Mouse (Mus musculus): ENCODE measurements around the gene Apobec2. TPM values are rescaled to one million over a fixed set of nuclear protein-coding genes. Genes with fewer than 3 reads are reported as not detected.

The Apobec2 gene
- total and polyA plus RNA-seq, 3 experiments: 0.21 to 0.70 TPM; not detected in 1

DNA sequence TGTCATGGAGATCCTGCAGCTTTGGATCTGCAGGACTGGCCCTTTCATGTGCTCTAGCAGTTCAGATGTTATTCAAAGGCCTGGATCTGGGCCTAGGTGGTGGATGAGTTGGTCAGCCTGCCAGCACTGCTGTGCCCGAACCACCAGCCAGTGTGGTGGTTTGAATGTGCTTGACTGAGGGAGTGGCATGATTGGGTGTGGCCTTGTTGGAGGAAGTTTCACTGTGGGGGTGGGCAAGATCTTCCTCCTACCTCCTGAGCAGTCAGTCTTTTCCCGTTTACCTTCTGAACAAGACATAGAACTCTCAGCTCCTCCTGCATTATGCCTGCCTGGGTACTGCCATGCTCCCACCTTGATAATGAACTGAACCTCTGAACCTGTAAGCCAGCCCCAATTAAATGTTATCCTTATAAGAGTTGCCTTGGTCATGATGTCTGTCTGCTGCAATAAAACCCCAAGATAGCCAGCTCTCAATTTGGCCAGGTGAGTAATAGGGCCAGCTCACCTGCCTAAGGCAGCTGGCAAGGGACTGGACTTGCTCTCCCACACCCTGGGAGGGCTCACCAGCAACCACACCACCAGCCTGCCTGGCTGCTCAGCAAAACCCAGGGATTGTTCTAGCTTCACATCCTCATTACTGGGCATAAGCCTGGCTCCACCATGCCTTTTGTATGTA is 46.8 kb downstream of the Apobec2 start:
- Histone ChIP-seq H3K9me3 (replicated peaks; ENCODE audit: low read length) (no peaks in the 10 kb centered on the region), H3K27ac (ENCODE audit: insufficient read depth, low read depth) (no peak overlapping the region), H3K4me3 (replicated peaks in 1 of 3; ENCODE audit: low read depth in 2 of 3, low read length in 2 of 3, poor library complexity in 1 of 3) (no peak overlapping the region), H3K36me3 (replicated peaks in 1 of 2; ENCODE audit: control insufficient read depth in 1 of 2, insufficient read depth in 1 of 2, low read length in 1 of 2) (peaks cover 35 to 52% of the 10 kb centered on the region in 2 experiments), H3K79me2 (replicated peaks; ENCODE audit: control insufficient read depth, extremely low read depth, insufficient read depth, poor library complexity, severe bottlenecking) (no peaks in the 10 kb centered on the region), H3K4me2 (ENCODE audit: insufficient read depth, low read depth, poor library complexity, severe bottlenecking) (no peak overlapping the region), H3K27me3 (replicated peaks) (no peaks in the 10 kb centered on the region), H3K4me1 (ENCODE audit: control insufficient read depth in 1 of 2, insufficient read depth in 2 of 2) (peaks cover 0 to 11% of the 10 kb centered on the region in 2 experiments; a peak in 2 of 4 replicates), H3K9ac (ENCODE audit: insufficient read depth, low read depth) (no peak overlapping the region)
- dilution Hi-C loops (cut with MboI; ENCODE audit: extremely low pct_ligation_motif_present, extremely low pct_unique_long_range_greater_than_20kb, low sequenced_read_pairs) (no loop called here), in situ Hi-C loops (cut with MboI; ENCODE audit: low pct_ligation_motif_present, low pct_unique_long_range_greater_than_20kb, low sequenced_read_pairs) (no loop called here)
- TF ChIP-seq POLR2AphosphoS2 (IDR thresholded peaks at IDR 0.05; ENCODE audit: low read depth, low read length) (peak; percentile 75; the same call in 1 of the 2 replicates), NRF1 (IDR thresholded peaks at IDR 0.05; ENCODE audit: low read depth, low read length) (no peak), SMC3 (IDR thresholded peaks at IDR 0.05; ENCODE audit: low read depth, low read length) (no peak), MXI1 (IDR thresholded peaks at IDR 0.05; ENCODE audit: low read depth, low read length) (no peak), MAZ (IDR thresholded peaks at IDR 0.05; ENCODE audit: low read depth, low read length) (no peak), EP300 (IDR thresholded peaks at IDR 0.05; ENCODE audit: low read length) (no peak)
- DNase-seq (ENCODE audit: extremely low read depth): peak; percentile 16

DNA sequence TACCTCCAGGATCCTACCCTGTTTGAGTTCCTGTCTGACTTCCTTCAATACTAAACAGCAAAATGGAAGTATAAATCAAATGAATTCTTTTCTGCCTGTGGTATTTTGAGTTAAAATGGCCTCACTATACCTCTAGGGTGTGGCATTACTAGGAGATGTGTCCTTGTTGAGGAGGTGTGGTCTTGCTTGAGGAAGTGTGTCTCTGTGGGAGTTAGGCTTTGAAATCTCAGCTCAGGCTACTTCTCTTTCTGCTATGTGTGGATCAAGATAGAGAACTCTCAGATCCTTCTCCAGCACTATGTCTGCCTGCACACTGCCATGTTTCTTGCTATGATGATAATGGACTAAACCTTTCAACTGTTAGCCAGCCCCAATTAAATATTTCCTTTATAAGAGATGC is 53.7 kb downstream of the Apobec2 start:
- peaks cover 5% of the 10 kb centered on the region for H3K27me3 ChIP-seq (replicated peaks)
- dilution Hi-C loops (cut with MboI; ENCODE audit: extremely low pct_ligation_motif_present, extremely low pct_unique_long_range_greater_than_20kb, low sequenced_read_pairs): no loop called here

DNA sequence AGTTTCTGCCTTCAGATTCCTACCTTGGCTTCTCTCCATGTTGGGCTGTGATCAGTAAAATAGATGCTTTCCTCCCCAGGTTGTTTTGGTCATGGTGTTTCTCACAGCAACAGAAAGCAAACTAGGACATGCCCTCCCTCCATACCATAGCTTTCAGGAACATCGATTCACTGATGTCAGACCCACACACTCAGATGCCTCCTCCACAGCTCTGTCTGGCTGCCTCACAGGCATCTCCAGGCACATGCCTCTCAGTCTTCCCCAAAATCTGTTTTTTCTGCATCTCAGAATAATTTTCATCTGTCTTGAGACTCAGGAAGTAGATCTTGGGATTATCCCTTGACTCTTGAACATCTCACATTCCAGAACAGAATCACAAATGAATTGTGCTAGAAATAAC is 56.6 kb downstream of the Apobec2 start:
- no peak overlapping the region for H3K4me3 ChIP-seq (replicated peaks in 1 of 3; ENCODE audit: low read depth in 2 of 3, low read length in 2 of 3, poor library complexity in 1 of 3)
- no peak overlapping the region for H3K4me2 ChIP-seq (ENCODE audit: insufficient read depth, low read depth, poor library complexity, severe bottlenecking)
- peaks cover 6% of the 10 kb centered on the region for H3K9me3 ChIP-seq (replicated peaks; ENCODE audit: low read length)
- in situ Hi-C loops (cut with MboI; ENCODE audit: low pct_ligation_motif_present, low pct_unique_long_range_greater_than_20kb, low sequenced_read_pairs) (no loop called here), dilution Hi-C loops (cut with MboI; ENCODE audit: extremely low pct_ligation_motif_present, extremely low pct_unique_long_range_greater_than_20kb, low sequenced_read_pairs) (no loop called here)
- no peaks in the 10 kb centered on the region for H3K4me1 ChIP-seq (ENCODE audit: control insufficient read depth in 1 of 2, insufficient read depth in 2 of 2)
- no peak overlapping the region for H3K27ac ChIP-seq (ENCODE audit: insufficient read depth, low read depth)
- H3K36me3 ChIP-seq (replicated peaks in 1 of 2; ENCODE audit: control insufficient read depth in 1 of 2, insufficient read depth in 1 of 2, low read length in 1 of 2): no peaks in the 10 kb centered on the region
- DNase-seq (ENCODE audit: extremely low read depth): no peak
- no peaks in the 10 kb centered on the region for H3K79me2 ChIP-seq (replicated peaks; ENCODE audit: control insufficient read depth, extremely low read depth, insufficient read depth, poor library complexity, severe bottlenecking)
- peaks cover 11% of the 10 kb centered on the region for H3K27me3 ChIP-seq (replicated peaks)
- TF ChIP-seq IRF4 (IDR thresholded peaks at IDR 0.05; ENCODE audit: low read depth, low read length): no peak
- H3K9ac ChIP-seq (ENCODE audit: insufficient read depth, low read depth): no peak overlapping the region

More for the DNA sequence above, 53.7 kb downstream of the Apobec2 start:
- DNase-seq (ENCODE audit: extremely low read depth): no peak
- no peak overlapping the region for H3K4me3 ChIP-seq (replicated peaks in 1 of 3; ENCODE audit: low read depth in 2 of 3, low read length in 2 of 3, poor library complexity in 1 of 3)
- H3K9me3 ChIP-seq (replicated peaks; ENCODE audit: low read length): peaks cover 6% of the 10 kb centered on the region
- H3K27ac ChIP-seq (ENCODE audit: insufficient read depth, low read depth): no peak overlapping the region
- TF ChIP-seq MEF2A (IDR thresholded peaks at IDR 0.05; ENCODE audit: borderline replicate concordance, low read depth, low read length): no peak
- TF ChIP-seq CHD2 (IDR thresholded peaks at IDR 0.05; ENCODE audit: low read length): no peak
- no peak for TF ChIP-seq RCOR1 (conservative IDR thresholded peaks at IDR 0.05; ENCODE audit: low read depth, low read length)
- no peak for TF ChIP-seq PAX5 (IDR thresholded peaks at IDR 0.05; ENCODE audit: low read length)
- no peak for TF ChIP-seq SIN3A (IDR thresholded peaks at IDR 0.05; ENCODE audit: low read length)
- TF ChIP-seq SMC3 (IDR thresholded peaks at IDR 0.05; ENCODE audit: low read depth, low read length): no peak
- no peak for TF ChIP-seq JUN (IDR thresholded peaks at IDR 0.05; ENCODE audit: insufficient read depth, low read depth, low read length)
- TF ChIP-seq HCFC1 (IDR thresholded peaks at IDR 0.05; ENCODE audit: low read depth, low read length): no peak
- TF ChIP-seq TCF12 (IDR thresholded peaks at IDR 0.05; ENCODE audit: low read depth, low read length): no peak
- TF ChIP-seq NELFE (IDR thresholded peaks at IDR 0.05; ENCODE audit: low read depth, low read length): no peak
- no peak overlapping the region for H3K9ac ChIP-seq (ENCODE audit: insufficient read depth, low read depth)
- in situ Hi-C loops (cut with MboI; ENCODE audit: low pct_ligation_motif_present, low pct_unique_long_range_greater_than_20kb, low sequenced_read_pairs): no loop called here
- H3K36me3 ChIP-seq (replicated peaks in 1 of 2; ENCODE audit: control insufficient read depth in 1 of 2, insufficient read depth in 1 of 2, low read length in 1 of 2): no peaks in the 10 kb centered on the region
- H3K4me2 ChIP-seq (ENCODE audit: insufficient read depth, low read depth, poor library complexity, severe bottlenecking): no peak overlapping the region
- no peaks in the 10 kb centered on the region for H3K79me2 ChIP-seq (replicated peaks; ENCODE audit: control insufficient read depth, extremely low read depth, insufficient read depth, poor library complexity, severe bottlenecking)
- no peaks in the 10 kb centered on the region for H3K4me1 ChIP-seq (ENCODE audit: control insufficient read depth in 1 of 2, insufficient read depth in 2 of 2)
